Mouse (Mus musculus) A20 (cell line): Measurements from ENCODE around the gene Fermt3.

Experiments
- DNase-seq: peaks from one replicate; pipeline ENCODE4 v3.0.0-alpha.2; 2011; ENCODE audit warnings: low read depth, low spot score

Gene Fermt3

DNA sequence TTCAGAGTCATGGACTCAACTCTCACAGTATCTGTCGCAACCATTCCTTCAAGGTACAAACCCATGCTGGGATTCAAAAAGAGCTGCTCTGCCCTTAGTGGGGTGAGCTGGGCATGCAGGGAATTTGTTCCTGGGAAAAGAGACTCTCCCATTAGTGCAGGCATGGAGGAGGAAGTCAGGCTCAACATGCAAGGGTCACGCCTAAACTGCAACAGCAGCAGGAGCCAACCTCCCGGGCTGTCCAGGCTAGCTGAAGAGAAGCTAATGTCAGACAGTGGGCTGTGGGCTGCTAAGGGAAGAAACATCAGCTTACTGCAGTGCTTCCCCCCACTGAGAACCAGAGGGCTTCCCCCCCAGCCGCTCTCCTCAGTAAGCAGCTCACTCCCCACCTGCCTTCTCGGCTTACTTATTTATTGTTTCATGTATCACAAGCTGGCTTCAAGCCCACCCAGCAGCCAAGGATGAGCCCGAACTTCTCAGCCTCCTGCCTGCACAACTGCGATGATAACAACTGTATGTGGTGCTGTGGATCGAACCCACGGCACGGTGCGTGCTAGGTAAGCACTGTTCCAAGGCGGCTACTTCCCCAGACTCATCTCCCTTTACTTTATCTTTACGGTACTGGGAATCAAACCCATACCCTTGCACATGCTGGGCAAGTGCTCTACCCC lies 46.9 kb downstream of the Fermt3 start:
- DNase-seq, result no peak

DNA sequence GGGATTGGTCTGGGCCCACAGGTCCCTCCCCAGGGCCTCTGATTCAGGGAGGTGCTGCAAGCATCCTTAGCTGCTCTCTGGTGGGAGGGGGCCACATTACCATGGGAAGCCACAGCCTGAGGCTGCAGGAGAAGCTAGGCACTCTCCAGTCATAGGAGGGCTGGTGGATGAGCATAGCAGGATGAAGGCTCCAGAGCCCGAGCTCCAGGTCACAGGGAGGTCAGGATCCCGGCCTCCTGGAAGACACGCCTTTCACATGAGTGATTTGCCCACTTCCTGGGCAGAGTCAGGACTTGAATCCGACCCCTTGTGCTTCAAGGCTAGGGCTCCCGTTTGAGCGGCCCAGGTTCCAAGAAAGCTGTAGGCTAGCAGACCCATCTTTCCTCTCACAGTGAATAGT lies 47.6 kb downstream of the Fermt3 start:
- no peak for DNase-seq

DNA sequence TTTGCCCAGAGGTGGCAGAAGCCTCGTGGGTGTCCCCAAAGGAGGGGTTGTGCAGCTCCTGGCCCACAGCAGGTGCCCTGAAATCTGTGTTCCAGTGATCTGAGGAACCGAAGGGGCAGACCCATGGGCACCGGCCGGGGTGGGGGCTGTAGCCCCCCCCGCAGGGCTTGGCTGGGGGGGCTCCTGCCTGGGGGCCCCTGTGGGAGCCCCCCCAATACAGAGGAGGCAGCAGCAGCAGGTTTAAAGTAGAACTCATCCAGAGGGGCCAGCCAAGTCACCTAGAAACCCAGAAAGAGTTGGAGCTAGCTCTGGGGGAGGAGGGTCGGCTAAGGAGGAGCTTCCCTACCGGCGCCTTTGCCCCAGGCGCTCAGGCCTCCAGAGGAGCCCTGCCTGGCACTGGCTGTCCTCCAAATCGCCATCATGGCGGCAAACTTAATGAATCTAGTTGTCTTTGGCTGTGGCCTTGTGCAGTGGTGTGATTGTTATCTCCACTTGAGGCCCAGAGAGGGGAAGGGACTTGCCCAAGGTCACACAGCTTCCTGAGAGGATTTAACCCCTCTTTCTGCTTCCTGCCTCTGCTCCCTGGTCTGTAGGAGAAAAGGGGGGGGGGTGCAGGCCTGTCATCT lies 48.7 kb downstream of the Fermt3 start:
- no peak for DNase-seq

DNA sequence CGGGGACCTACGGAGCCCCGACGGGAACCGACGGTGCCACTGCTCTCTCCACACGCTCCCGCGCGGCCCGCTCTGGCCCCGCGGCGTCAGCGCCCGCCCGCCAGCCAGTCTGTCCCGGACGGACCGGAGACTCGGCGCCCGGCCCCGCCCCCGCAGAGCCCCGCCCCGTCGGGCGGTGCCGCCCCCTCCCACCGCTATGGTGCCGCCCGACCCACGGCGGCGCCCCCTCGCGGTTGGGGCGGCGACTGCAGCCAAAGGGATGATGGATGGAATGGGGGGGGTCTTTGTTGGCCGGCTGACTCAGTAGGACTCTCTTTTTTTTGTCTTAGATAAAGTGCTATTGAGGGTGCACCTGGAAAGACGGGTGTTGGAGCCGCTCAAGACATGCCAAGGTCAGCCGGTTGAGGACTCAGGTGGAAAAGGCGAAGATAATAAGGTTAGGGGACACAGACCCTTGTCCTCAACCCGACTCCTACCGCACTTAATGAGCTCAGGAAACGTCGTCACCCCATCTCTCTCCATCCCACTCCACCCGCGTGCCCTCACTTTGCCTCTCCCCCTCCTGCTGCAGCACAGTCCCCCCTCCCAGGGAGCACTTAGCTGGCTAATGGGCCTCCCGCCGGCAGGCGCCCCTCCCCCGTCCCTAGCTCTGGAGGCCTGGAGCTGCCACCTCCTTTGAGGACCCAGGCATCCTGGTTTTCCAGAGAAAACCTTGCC lies 49.4 kb downstream of the Fermt3 start:
- DNase-seq, result peak; percentile 84

DNA sequence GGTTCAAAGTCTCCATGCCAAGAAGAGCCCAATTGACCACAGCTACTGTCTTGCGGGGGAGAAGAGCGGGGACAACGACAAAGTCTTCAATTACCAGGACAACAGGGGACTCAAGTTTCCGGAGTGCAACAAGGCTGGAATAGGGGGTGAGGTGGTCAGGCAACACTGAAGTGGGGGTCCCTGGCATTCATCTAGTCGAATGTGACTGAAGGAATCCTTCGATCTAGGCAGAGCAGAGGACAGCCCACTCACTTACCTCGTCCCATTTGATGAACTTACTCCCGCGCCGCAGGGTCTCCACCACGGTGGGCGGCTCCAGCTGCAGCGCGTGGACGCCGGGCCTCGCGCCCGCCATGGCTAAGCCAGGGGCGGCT lies 50.0 kb downstream of the Fermt3 start:
- DNase-seq, result no peak

DNA sequence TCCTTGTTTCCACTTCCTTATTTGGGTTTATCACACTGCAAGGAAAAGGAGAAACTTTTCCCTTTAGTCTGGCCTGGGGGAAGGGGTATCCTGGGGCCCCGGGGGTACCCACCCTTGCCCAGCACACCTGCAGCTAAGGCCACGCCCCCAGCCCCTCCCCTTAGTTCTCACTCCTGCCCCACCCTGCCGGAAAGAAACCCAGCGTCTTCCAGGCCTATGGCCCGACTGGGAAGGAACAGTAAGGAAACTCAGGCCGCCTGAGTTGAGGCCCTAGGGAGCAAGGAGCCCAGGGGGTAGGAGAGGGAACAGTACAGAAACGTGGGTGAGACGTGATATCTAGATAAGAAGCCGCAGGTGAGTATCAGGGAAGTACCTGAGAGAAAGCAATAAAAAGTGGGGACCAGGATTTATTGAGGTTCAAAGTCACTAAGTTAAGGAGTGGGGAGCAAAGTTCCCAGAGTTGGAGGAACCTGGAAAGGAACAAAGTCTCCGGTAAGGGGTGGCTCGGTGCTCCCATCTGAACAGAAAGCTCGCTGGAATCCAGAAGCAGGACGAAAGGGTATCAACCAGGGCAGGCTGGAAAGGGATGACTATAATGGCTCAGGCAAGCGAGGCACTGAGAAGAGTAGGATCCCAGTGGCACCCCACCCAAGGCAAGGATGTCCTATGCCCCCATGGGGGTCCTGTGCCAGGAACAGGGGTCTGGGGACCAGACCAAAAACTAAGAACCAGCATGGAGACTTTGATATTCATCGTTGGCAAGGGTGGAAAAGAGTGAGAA lies 50.6 kb downstream of the Fermt3 start:
- DNase-seq, result peak; percentile 47

DNA sequence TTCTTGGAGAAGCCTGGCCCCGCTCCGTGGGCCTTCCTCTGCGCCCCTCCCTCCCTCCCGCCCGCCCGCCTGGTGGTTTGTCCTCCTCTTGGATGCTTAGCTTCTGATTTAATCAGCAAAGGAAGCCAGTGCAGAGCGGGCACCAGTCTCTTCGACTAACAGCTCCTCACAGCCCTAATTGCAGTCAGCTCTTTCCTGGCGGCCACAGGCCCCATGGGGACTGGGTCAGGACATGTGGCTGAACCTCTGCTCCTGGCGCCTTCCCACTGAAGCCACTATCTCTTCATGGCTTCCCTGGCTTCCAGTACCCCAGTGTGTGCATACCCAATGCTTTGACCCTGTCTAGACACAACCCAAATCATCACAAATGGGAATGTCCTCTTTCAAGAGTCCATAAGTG lies 62.8 kb downstream of the Fermt3 start:
- DNase-seq, result no peak

DNA sequence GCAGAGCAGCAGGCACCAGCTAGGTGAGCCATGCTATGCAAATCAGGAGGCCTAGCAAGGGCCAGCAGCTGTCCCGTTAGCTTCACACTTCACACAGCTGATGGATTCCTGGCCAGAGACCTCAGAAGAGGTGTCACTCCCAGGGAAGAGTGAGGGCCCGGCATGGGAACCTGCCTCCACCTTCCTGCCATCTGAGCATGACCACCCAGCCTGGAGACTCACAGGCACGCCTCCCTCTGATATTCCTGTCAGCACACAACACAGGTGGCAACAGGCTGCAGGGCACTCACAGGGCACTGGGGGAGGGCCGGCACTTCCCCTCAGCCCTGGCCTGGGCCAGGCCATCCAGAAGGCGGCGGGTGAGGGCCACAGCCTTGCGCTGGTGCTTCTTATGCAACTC lies 63.8 kb downstream of the Fermt3 start:
- DNase-seq, result peak; percentile 60

DNA sequence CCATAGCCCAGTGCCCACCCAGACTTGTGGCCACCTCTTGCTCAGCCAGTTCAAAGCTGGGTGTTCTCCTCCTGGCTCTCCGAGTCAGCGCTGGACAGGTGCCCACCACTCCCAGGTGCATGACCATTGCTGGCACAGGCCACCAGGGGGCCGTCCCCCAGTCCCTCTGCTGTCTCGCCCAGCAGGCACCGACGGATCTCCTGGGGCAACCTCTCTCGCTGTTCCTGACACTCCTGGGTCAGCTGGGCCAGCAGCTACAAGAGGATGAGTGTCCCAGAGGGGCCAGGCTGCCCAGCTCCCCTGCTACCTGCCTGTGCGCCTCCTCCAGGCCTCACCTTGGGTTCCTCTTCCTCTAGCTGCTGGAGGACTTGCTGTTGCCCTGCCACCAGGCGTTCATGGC lies 65.2 kb downstream of the Fermt3 start:
- peak; percentile 47 for DNase-seq

DNA sequence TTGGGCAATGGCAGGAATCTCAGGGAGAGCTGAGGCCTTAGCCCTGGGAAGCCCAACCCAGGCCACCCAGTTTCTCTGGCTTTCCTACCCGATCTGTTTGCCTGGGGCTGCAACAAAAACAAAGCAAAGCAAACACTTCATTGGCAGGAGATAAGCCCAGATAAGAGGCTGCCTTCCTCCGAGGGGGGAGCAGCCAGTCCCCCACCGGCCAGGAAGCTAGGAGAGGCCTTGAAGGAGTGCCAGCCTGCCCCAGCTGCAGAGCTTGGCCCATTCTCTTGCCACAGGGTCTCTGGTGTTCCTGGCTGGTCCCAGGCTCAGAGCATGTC lies 66.6 kb downstream of the Fermt3 start:
- no peak for DNase-seq

DNA sequence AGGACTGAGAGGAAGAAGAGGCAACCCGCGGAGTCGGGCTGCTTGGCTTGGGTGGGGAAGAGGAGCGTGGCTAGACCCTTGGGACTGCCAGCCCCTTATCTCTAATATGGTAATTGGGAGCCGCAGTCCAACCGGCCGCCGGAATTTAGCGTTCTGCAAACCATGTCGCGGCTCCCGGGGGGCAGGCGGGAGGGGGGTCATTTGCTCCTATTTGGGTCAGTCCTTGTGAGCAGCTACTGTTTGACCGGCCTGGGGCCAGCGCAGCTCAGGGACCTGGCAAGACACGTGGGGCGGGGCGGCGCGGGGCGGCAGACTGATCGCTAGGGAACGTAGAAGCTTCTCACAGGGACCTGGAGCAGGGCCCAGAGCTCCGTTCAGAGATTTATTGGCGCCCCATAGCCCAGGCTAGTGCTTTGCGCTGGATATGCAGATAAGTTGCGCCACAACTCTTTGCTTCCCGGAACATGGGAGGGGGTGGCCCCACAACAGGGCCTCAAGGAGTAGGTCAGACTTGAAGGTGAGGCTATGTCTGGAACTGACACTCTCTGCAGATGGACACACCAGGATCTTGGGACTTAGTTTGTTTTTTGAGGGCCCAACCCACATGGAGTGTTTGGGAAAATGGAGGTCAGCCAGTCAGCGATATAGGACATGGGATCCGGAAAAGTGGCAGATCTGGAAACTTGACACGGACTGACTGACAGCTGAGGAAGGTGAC lies 67.1 kb downstream of the Fermt3 start:
- DNase-seq, result peak; percentile 64

DNA sequence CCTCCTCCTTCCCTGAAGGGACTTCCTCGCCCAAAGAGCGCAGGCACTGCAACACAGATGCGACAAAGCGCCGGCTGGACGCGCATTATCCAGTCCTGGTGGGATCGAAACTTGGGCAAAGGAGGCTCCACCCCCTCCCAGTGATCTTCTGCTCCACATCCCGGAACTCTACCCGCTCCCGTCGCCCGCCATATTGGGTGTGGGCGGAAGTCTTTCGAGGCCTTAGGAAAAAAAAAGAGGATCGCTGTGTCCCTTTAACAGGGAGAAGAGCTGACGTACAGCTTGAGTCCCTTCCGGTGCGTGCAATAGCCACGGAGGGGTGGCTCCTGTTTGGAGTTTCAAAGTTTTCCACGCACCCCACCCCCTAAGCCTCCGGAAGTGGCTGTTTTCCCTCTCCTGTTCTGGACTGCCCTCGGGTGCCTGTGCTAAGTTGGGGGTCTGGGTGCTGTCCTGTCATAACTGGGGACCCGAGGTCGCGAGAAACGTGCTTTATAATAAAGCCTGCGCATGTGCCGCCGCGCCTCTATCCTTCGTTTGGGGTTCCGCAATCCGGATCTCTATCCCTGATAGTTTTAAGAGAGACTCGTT lies 67.8 kb downstream of the Fermt3 start:
- peak; percentile 89 for DNase-seq

DNA sequence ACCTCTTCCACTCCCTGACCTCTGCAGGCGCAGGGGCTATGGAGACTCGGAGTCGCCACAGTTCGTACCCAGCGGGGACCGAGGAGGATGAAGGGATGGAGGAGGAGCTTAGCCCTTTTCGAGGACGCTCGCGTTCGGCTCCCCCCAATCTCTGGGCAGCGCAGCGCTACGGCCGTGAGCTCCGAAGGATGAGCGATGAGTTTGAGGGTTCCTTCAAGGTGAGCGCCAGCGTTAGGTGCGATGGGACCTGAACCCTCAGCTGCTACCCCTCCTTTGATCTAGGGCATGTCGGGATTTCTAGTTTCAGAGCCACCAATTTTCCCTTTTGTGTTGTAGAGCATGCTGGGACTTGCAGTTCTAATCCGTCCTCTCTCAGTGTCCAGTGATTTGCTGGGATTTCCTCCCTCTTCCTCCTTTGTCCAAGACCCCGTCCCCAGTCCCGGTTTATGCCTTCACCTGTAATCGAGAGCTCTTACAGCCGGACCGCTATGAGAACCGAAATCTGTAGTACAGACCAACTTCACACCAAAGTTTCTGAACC lies 68.6 kb downstream of the Fermt3 start:
- peak; percentile 77 for DNase-seq

DNA sequence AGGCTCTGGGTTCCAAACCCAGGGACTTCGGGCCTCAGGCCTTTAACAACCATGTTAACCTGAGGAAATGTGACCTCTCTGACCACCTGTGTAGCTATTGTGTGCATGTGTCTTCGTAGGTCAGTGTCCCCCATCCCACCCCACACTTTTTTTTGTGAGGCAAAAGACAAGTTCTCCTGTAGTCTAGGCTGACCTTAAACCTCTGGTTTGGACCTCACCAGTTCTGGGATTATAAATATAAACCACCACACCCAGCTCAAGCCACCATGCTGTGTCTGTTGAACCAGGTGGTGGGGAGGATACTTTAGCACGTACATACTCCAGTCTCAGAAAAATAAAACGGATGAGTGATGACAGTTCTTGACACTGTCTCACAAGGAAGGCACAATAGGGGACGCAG lies 69.3 kb downstream of the Fermt3 start:
- DNase-seq, result no peak

DNA sequence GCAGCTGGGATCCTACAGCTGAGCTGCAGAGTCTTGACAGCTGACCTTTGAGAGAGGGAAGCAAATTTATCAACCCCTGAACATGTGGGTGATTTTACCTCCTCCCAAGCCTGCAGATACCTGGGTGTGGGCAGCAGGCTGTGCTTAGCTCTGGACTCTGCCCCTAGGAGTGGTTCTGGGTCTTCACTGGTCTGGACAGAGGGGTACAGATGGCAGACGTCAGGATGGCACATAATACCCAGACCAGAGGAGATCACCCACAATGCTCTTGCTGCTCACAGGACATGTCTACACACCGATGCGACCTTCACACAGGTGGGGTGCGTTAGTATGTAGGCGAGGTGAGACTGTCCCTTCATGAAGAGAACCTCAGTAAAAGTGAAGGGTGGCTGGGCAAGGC lies 69.7 kb downstream of the Fermt3 start:
- DNase-seq, result no peak
